Mouse (Mus musculus): ENCODE results near the gene Abca17.

The Abca17 gene

DNA sequence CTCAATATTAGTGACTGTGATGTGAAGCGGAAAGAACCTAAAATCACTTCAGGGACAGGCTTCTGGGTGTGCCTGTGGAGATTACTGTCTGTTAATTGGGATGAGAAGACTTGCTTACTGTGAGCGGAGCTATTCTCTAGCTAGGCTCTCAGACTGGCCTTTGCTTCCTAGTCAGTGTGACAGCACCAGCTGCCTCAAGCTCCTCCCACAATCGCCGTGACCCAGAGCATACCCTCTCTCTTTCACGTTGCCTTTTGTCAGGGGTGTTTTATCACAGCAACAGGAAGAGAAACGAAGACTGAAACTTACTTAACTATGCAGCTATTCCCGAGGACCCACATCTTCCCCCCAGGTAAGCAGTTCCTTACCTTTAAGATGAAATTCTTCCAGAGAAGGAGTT lies 4.0 kb downstream of the Abca17 start:
- WGBS, result 56% methylated on average over 7 of the region's 7 CpGs

DNA sequence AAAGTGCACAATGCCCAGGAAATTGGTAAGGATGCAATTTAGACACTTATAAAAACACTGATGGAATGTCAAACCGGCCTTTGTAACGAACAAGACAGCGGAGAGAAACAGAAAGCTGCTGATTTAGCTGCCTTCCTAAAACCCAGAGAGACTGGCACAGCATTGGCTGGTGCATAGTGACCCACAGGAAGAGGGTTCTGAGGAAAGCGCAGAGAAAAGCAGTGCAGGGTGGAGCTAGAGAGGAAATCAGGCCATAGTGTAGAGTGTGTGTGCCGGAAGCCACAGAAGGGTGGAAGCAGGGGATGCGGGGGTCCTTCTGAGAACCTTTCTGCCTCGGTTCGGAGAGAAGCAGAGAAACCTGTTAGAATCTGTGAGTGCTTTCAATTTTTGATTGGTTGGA lies 6.2 kb downstream of the Abca17 start:
- 82% methylated on average over 8 of the region's 8 CpGs for WGBS

DNA sequence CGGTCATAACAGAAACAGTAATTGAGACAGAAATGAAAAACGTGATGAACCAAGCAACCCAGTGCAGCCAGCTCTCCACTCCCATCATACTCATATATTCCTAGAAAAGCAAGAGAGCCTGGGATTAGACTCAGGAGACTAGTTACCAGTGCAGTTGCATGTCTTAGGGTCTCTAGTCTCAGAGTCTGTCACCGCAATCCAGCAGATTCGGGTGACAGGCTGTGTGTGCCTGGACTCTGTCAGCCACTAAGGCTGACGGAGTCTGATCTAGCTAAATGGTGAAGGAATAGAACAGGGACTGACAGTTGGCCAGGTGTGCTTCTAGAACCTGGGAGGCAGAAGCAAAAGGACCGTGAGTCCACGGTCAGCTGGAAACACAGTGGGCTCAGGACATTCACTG lies 23.2 kb downstream of the Abca17 start:
- WGBS, result 80% methylated on average over 7 of the region's 7 CpGs

DNA sequence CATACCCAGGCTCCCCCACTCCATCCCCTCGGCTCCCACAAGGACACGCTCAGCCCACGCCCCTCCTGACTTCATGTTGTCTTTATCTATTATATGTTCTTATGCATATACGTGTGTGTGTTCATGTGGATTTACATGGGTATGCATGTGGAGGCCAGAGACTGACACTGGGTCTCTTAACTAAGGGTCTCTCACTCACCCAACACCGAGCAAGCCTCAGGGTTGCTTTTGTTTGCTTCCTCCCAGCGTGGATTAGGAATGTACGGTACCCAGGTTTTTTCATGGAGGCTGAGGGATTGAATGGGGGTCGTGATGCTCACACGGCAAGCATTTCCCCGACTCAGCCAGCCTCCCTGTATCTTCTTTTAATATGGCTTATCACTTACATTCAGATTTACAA lies 25.8 kb downstream of the Abca17 start:
- WGBS, result 79% methylated on average over 10 of the region's 10 CpGs

DNA sequence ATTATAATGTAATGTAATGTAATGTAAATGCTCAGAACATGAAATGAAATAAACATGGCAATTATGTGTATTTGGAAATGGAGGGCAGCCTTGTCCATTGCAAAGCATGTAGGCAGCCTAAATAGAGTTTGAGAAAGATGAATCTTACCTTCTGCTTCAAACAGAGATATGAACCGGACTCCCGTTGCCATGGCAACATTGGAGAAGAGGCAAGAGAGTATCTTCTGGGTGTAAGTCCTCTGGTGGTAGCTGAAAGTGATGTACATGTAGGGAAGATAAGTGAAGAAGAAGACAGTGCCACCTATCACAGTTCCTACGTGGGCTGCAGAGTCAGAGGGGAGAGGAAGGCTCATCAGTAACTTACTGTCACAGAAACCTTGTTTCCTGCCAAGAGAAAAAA lies 30.0 kb downstream of the Abca17 start:
- 57% methylated on average over 3 of the region's 3 CpGs for WGBS

DNA sequence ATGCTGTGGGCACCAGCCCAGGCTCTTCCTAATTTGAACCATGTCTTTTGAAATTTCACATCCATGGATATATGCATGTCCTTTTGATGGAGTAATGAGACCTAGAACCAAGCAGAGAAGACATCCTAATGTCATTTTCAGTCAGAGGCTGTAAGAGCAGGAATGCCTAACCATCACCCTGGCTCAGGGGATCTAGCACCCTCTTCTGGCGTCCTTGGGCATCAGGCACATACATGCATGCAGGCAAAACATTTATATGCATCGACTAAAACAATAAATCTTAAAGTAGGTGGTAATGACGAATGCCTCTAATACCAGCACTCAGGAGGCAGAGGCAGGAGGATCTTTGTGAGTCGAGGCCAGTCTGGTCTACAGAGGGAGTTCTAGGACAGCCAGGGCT lies 43.4 kb downstream of the Abca17 start:
- WGBS, result 36% methylated on average over 4 of the region's 4 CpGs

DNA sequence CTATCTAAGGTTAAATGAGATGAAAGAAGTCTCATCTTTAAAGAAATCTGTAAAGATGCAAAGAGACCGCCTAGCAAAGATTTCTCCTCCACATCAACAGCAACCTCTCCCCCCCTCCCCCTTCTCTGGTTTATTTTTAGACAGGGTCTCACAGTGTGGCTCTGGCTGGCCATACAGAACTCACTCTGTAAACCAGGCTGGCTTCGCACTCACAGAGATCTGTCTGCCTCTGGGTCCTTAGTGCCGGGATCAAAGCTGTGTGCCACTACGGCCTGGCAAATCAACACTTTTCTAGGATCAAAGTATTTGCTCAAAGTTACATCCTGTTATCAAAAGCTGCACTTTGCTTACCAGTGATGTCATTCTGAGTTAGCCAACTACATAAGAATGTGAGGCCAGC lies 50.2 kb downstream of the Abca17 start:
- 80% methylated on average over 4 of the region's 4 CpGs for WGBS

DNA sequence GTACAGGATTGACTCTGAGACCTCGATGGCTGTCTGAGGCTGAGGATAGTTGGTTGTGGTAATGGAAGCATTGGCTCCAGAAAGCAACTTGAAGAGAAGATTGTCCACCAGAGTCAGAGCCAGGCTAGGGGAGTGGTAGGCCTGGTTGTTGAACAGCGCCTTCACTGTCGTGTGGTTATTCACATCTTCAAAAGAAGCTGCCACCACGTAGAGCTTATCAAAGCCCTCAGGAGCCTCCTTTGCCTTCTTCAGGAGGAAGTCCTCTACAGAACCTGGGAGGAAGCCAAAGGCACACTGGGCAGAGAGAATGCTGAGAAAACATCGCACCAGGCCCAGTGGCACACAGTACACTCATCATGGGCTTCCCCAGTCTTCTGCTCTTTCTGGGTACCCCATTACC lies 61.5 kb downstream of the Abca17 start:
- WGBS, result 80% methylated on average over 5 of the region's 5 CpGs

DNA sequence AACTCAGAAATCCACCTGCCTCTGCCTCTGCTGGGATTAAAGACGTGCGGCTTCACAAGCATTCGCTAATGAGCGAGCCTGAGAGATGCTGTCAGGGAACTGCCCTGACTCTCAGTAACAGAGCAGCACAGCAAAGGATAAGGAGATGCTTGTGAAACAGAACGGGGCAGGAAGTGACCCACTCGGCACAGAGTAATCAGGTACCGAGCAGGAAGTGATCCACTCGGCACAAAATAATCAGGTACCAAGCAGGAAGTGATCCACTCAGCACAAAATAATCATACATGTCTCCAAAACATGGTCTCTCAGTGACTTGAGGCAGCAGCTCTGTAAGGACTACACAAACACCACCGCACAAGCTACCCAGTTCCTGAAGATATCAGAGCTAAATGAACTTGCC lies 62.4 kb downstream of the Abca17 start:
- 86% methylated on average over 9 of the region's 9 CpGs for WGBS

DNA sequence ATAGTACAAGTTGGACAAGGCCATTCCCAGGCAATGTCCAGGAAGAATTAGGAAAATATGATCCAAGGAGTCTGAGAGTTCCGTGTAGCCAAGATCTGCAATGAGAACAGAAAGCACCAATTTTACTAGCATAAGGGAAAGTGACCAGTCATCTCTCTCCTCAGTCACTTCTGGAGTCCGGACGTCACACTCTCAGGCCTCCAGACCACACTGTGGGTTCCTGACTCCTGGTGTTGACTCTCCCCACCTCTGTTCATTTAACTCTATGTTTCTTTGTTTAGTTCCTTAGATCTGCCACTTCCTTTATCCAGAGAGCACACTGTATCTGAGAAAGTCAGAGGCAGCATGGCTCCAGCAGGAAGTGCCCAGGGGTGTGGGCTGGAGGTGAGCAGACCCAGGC lies 65.2 kb downstream of the Abca17 start:
- 70% methylated on average over 3 of the region's 3 CpGs for WGBS

DNA sequence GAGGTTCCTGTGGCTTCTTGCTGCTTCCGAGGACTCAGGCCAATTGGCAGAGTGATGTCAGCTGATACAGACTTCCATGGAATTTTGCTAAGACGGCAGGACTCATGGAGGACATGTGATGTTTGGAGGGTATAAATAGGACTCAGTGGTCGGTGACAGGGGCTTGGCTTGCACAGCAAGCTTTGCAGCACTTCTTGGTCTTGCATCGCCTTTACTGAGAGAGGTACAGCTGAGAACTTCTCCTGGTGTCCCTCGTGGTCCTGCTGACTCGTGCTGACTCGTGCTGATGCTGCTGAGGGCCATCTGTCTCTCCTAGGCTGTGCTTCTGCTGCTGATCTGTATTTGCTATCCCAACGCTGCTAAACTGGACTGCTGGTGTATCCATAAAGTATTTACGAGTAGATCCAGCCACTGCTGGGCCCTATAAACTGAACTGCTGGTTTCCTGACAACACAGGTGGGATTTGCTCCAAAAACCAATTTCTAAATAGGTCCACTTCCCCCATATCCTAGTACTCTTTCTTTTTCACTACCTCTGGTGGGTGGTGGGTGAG lies 67.5 kb downstream of the Abca17 start:
- WGBS, result 43% methylated on average over 9 of the region's 9 CpGs

DNA sequence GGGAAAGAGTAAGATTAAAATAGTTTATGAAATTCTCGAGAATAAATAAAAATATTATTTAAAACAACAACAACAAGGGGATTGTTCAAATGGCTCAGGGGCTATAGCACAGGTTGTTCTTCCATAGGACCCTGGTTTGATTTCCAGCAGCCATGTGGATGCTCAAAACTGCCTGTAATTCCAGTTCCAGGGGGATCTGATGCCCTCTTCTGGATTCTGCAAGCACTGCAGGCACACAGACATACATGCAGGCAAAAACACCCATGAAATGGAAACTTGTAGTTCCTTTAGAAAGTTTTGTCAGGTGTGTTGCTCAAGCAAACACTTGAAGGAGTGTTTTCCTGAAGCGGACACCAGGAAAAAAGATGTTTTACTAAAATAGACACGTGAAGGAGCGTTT lies 68.2 kb downstream of the Abca17 start:
- WGBS, result 56% methylated on average over 4 of the region's 4 CpGs

DNA sequence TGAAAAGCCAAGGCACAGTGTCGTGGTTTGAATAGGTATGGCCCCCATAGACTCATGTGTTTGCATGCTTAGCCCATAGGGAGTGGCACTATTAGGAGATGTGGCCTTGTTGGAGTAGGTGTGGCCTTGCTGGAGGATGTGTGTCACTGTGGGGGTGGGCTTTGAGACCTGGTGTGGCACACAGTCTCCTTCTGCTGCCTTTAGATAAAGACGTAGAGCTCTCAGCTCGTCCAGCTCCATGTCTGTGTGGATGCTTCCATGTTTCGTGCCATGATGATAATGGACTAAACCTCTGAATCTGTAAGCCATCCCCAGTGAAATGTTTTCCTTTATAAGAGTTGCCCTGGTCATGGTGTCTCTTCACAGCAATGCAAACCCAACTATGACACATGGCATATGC lies 71.0 kb downstream of the Abca17 start:
- 92% methylated on average over 4 of the region's 4 CpGs for WGBS

DNA sequence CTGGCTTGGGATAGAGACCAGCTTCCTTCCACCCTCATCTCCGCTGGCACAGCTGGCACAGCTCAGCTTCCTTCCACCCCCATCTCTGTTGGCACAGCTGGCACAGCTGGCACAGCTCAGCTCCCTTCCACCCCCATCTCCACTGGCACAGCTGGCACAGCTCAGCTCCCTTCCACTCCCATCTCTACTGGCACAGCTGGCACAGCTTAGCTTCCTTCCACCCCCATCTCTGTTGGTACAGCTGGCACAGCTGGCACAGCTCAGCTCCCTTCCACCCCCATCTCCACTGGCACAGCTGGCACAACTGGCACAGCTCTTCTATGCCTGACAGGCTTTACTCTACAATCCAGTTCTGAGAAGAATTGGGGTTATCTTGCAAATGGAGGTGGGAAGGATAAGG lies 83.7 kb downstream of the Abca17 start:
- WGBS, result 70% methylated on average over 1 of the region's 1 CpGs

DNA sequence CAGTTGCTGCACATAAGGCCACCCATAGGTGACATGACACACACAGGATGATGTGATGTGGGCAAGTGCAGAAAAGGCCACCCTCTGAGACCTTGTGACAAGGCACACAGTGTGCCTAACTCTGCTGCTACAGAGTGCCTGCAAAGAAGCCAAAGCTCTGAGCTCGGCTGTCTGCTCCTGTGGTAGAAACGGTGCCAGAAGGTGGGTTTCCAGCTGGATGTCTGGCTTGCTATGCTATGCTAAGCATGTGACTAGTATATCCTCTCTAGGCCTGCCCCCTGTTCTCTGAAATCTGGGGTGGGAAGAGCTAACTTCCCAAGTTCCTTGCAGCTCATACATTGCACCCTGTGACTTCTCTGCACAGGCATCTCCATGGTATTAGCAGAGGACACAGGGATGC lies 86.1 kb downstream of the Abca17 start:
- 57% methylated on average over 2 of the region's 2 CpGs for WGBS

DNA sequence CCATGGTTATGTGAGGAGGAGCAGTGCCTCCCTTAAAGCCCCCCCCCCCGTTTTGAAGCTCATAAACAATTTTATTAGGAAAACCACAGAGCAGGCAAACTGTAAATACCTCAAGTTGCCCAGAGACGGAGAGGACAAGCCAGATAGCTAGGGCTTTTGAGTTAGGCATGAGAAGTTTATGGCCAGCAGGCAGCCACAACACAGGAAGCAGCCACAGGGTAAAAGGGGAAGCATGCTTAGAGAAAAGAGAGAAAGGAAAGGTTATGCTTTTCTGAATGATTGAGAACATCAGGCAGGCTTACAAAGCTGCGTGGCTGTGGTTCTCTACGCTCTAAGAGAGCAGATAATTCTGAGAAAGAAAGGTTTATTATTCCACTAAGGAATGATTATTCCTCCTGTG lies 90.4 kb downstream of the Abca17 start:
- WGBS, result 78% methylated on average over 4 of the region's 4 CpGs

DNA sequence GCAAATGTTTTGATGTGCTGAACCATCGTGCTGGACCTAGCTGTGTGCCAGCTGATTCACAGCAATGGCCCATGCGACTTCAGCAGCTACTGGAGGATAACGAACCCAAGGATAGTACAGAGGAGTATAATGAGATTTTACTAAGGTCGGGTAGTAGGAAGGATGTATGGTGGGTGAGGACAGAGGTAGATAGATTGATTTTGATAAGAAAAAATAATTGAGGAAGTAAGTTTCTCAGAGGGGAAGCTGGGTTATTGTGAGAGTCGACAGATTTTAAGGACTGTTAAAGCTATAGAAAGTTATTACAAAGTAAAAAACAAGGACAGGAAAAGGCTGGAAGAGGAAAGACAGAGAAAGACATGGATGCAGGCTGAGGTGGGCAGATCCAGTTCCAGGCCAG lies 91.2 kb downstream of the Abca17 start:
- 68% methylated on average over 5 of the region's 5 CpGs for WGBS

DNA sequence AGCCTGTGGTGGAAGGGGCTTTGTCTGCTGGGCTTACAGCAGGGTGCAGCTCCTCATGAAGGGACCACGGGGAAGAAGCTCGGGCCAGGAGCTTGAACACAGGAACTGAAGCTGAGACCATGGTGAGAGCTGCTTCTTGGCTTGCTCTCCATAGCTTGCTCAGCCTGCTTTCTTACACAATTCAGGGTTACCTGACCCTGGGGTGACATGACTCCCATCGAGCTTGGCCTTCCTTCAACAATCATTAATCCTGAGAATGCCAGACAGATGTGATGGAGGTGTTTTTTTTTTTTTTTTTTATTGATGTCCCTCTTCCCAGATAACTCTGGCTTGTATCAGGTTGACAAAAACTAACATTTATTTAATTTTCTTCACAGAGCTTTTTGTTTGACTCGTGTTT lies 91.9 kb downstream of the Abca17 start:
- WGBS, result 77% methylated on average over 4 of the region's 4 CpGs

DNA sequence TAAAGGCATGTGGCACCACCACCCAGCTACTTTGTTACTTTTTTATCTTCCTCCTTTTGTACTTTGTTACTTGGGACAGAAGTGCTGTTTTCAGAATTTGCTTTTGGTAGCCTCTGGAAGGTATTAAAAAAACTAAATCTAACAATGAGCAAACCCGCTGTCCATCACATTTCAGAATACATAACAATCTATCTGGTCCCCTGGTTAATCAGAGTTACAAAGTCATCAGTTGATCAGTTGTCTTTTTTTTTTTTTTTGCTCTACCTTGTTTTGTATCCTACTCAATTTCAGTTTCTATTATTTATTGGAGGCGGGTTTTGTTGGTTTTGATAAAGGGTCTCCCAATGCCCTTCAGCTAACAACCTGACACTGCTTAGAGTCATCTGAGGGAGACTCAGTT lies 98.5 kb downstream of the Abca17 start:
- WGBS, result 97% methylated on average over 2 of the region's 2 CpGs

DNA sequence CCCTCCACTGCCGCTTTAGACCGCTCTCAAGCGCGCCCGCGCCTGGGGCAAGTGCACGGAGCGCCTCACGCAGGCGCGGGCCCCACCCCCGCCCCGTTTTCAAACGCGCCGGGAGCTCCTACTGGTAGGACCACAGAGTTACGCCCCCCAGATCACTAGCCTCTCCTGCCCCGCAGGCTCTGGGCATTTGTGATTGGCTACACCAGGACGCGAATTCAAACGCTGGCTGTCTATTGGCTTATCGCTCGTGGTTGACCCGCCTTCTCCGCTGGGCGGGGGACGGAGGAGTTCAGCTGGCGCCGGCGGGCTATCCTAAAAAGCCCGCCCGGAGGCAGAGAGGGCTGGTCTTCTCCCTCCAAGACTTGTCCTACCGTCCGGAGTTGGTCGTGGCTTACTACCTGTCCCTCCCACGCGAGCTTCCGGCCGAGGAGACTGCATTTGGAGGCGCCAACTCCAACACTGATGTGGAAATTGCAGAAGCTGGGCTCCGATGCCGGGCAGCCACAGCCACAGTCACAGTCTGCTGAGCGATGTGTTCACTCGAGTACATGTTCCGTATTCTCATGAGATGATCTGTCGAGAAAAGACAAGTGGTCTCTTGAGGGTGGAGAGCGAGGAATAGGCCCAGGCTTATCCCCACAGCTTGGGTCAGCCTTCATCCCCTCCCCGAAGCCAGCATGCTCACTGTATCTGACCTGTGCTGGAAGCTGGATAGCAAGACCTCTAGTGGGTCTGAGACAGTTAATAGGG lies 99.4 kb downstream of the Abca17 start, which contains the start of gene Ccnf:
Ccnf (minus strand) TSS at position 165 of the 750 bp plus-strand sequence.
- WGBS, result under 1% methylated on average over 48 of the region's 48 CpGs

DNA sequence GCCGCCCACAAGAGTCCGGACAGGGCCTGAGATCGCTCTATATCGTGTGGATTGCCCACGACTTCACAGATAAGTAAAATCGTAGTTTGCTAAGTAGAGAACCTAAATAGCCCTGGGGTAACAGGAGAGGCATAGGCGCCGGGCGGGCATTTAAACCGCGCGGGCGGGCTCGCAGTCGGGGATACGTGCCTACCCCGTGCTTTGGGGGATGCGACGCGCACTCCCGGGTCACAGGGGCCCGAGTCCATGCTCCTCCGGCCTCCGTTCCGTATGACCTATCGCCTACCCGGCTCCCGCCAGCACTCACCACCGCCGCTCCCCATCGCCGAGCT lies 99.9 kb downstream of the Abca17 start:
- under 1% methylated on average over 32 of the region's 32 CpGs for WGBS

DNA sequence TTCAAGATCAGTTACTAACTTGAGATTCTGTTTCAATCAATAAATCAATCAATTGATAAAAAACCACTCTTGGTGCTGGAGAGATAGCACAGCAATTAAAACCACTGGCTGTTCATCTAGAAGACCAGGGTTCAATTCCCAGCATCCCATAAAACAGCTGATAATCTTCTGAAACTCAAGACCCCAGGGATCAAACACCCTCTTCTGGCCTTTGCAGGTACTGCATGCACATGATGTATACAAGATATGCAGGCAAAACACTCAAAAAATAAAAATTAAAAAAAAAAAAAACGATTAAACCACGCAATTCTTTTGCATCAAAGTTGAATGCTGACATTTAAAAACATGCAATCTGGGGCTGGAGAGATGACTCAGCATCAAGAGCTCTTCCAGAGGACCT lies 102.2 kb downstream of the Abca17 start:
- WGBS, result 95% methylated on average over 2 of the region's 2 CpGs

DNA sequence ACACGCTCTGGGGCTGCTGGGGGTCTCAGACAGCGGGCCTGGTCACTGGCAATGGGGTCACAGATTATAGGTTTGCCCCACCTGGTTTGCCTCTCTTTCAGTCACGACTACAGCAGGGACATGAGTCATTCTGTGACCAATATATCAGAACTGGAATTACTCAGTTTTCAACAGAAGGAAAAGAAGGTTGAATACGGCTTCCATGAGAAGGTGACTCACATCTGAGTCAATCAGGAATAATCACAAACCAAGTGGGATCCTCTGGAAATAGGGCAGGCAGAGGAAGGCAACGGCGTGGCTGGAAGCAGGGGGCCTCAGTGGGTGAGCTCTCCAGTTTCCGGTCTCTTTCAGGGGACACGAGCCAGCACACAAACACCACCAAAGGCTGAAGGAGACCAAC lies 106.8 kb downstream of the Abca17 start:
- 57% methylated on average over 8 of the region's 8 CpGs for WGBS
